Mouse (Mus musculus) midbrain, embryonic 11.5 days (tissue): ENCODE data around the gene Pilra. TPM values are rescaled to one million over a fixed set of nuclear protein-coding genes. Genes with fewer than 3 reads are reported as not detected.
A peak's percentile ranks its signal among the peaks of the same experiment; 100 is the strongest.

ENCODE experiments used
- ATAC-seq: fragments of 200-750 bp; cut with Nextera tagmentation; 2 replicates; pipeline ENCODE4 v1.8.0; 2017; ENCODE audit warnings: moderate TSS enrichment, moderate library complexity; ENCODE audit not compliant: low FRiP score
- DNase-seq: peaks from one replicate; pipeline ENCODE4 v3.0.0; 2015; ENCODE audit warnings: low spot score; ENCODE audit errors: missing footprints
- H3K27ac ChIP-seq: fragments of 300-500 bp; sonication (generic); 2 replicates; pipeline ENCODE4 v1.5.1; 2014; ENCODE audit warnings: low read depth, low read length
- H3K27me3 ChIP-seq: fragments of 300-500 bp; sonication (generic); 2 replicates; pipeline ENCODE4 v1.6.1; 2014; ENCODE audit warnings: mild to moderate bottlenecking, low read length, moderate library complexity, mixed read lengths; ENCODE audit not compliant: control insufficient read depth, insufficient read depth
- H3K36me3 ChIP-seq: fragments of 300-500 bp; sonication (generic); 2 replicates; pipeline ENCODE4 v1.6.1; 2014; ENCODE audit warnings: mild to moderate bottlenecking, low read length, moderate library complexity, mixed read lengths; ENCODE audit not compliant: control insufficient read depth, insufficient read depth
- H3K4me1 ChIP-seq: fragments of 300-500 bp; sonication (generic); 2 replicates; pipeline ENCODE4 v1.6.1; 2014; ENCODE audit warnings: low read length; ENCODE audit not compliant: control insufficient read depth, insufficient read depth
- H3K4me2 ChIP-seq: fragments of 300-500 bp; sonication (generic); 2 replicates; pipeline ENCODE4 v1.6.1; 2014; ENCODE audit warnings: mild to moderate bottlenecking, moderate library complexity
- H3K4me3 ChIP-seq: fragments of 300-500 bp; sonication (generic); 2 replicates; pipeline ENCODE4 v1.5.1; 2014; ENCODE audit warnings: low read depth, low read length
- H3K9ac ChIP-seq: fragments of 300-500 bp; sonication (generic); 2 replicates; pipeline ENCODE4 v1.6.1; 2014; ENCODE audit warnings: low read length
- H3K9me3 ChIP-seq: fragments of 300-500 bp; sonication (generic); 2 replicates; pipeline ENCODE4 v1.6.1; 2016; ENCODE audit warnings: low read length; ENCODE audit not compliant: control insufficient read depth
- WGBS: fragments of 180-500 bp; shearing (Covaris S2); extraction: QIAGEN DNeasy Blood & Tissue Kit; methylation state at CpG from one replicate; pipeline ENCODE4 v1.1.7; 2014; 5-methylcytosine and 5-hydroxymethylcytosine counted together
- polyA plus RNA-seq: library from polyadenylated mRNA; unstranded; fragments of >200 nt; fragmentation: Nextera tagmentation; extraction: Ambion mirVana; gene quantifications from 2 replicates; pipeline ENCODE4 v1.2.1, GENCODE M21; 2014

Gene Pilra
- polyA plus RNA-seq, 1 experiment from 2014 or later: 0.18 TPM

DNA sequence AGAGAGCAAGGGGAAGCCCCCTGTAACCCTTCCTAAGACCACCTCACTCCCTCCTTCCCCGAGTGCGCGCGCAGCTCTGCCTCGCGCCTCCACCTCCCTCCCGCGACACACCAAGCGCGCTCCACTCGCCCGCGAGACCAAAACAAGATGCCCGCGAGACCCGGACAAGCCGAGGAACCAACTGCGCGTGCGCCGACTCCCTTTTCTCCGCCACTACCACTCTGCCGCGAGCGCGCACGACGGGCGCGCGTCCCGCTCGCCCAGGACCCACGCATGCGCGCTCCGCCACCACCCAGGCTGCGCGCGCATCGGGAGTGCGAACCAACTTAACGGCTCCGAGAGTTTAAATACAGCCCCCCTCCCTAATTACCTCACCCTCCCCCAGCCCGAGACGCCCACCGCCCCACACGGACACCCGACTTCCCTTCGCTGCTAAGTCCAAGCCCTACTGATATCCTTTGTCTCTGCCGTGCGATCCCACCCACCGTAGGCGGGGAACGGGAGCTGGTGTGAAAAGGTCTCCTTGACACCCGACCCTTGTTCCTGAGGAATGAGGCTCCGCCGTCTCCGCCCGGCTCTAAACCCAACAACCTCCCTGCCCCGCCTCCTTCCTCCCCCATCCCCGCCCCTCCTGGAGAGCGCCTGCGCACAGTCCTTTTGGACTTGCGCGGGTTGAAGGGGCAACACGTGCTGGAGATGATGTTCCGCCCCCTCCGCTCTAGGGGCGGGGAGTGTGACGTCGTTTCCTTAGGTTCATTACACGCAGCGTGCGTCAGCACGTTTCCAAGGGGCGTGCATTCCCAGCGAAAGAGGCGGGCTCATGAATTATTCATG, 49.8 kb downstream of the Pilra start:
- Histone ChIP-seq H3K27me3 (peaks cover 2% of the 10 kb centered on the region; the same call in 1 of the 2 replicates), H3K9me3 (peaks cover 2% of the 10 kb centered on the region; the same call in 1 of the 2 replicates), H3K36me3 (peaks cover 25% of the 10 kb centered on the region), H3K4me2 (peak overlapping the region; percentile 91), H3K9ac (peak overlapping the region; percentile 95), H3K4me3 (peak overlapping the region; percentile 84), H3K27ac (peak overlapping the region; percentile 97), H3K4me1 (peaks cover 30% of the 10 kb centered on the region)
- peak; percentile 89 for ATAC-seq
- peak; percentile 100 for DNase-seq
- WGBS: under 1% methylated on average over 79 of the region's 79 CpGs

DNA sequence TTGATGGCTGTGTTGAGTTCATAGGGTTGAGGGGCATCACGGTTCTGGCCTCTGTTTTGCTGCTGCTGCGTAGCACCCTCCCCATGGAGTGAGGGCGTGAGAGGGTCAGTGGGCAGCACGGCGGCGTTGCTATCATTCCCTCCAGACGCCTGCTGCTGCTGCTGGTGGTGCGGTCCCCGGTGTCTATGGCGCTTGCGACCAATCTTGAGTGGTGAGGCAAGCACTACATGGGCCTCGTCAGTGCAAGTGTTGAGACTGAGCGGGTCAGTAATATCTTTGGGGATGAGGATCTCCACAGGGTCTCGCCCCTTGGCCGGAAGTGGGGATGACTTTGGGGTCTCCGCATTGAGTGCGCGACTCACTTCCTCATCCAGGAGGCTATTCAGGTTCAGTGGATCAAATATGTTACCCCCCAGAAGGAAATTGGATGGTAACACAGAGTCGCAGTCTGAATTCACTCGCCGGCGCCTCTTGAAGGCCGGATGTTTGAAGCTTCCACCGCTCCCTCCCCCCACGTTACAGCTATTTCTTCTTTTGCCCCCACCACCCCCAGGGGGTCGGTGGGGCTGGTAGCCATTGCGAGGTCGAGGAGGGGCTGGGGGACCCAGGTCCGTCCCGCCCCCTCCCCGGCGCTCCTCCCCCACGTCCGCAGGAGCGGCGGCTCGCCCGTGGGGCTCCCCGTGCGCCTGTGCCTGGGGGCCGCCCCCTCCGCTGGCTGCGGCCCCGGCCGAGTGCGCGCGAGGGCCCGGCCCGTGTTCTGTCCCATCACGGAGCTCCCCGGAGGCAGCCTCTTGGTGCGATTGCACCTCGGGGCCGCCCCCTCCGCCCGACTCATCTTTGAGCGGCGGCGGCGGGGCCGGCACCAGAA, 50.7 kb downstream of the Pilra start:
- ATAC-seq (peak; percentile 25), DNase-seq (peak; percentile 89)
- H3K27ac ChIP-seq: peak overlapping the region; percentile 97
- H3K9me3 ChIP-seq: peaks cover 2% of the 10 kb centered on the region; the same call in 1 of the 2 replicates
- H3K9ac ChIP-seq: peak overlapping the region; percentile 95
- peaks cover 30% of the 10 kb centered on the region for H3K4me1 ChIP-seq
- H3K4me2 ChIP-seq: peak overlapping the region; percentile 91
- 5% methylated on average over 62 of the region's 62 CpGs for WGBS
- peaks cover 2% of the 10 kb centered on the region; the same call in 1 of the 2 replicates for H3K27me3 ChIP-seq
- peaks cover 34% of the 10 kb centered on the region for H3K36me3 ChIP-seq
- H3K4me3 ChIP-seq: peak overlapping the region; percentile 84

DNA sequence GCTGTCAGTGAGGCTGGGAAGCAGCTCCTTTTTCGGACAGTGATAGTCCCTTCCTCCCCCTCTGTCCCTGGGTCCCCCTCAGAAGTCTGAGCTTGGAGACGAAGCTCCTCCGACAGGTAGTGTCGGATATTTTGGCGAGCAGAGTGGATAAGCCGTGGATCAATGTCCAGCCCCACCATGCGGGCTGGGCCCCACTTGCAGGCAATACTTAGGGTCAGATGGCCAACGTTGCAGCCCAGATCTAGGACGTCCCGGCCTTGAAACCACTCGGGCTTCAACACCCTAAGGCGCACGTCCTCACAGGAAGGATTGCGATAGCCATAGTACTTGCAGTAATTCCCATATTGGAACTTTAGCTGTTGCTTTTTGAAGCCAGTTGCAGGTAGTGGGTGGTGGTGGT, 51.5 kb downstream of the Pilra start:
- no peak for ATAC-seq
- H3K4me2 ChIP-seq: peak overlapping the region; percentile 91
- DNase-seq: peak; percentile 81
- H3K9me3 ChIP-seq: peaks cover 2% of the 10 kb centered on the region; the same call in 1 of the 2 replicates
- peak overlapping the region; percentile 84 for H3K4me3 ChIP-seq
- H3K36me3 ChIP-seq: peaks cover 35% of the 10 kb centered on the region
- peaks cover 39% of the 10 kb centered on the region for H3K4me1 ChIP-seq
- WGBS: 91% methylated on average over 14 of the region's 14 CpGs
- H3K27ac ChIP-seq: no peak overlapping the region
- peaks cover 2% of the 10 kb centered on the region; the same call in 1 of the 2 replicates for H3K27me3 ChIP-seq
- H3K9ac ChIP-seq: peak overlapping the region; percentile 95

DNA sequence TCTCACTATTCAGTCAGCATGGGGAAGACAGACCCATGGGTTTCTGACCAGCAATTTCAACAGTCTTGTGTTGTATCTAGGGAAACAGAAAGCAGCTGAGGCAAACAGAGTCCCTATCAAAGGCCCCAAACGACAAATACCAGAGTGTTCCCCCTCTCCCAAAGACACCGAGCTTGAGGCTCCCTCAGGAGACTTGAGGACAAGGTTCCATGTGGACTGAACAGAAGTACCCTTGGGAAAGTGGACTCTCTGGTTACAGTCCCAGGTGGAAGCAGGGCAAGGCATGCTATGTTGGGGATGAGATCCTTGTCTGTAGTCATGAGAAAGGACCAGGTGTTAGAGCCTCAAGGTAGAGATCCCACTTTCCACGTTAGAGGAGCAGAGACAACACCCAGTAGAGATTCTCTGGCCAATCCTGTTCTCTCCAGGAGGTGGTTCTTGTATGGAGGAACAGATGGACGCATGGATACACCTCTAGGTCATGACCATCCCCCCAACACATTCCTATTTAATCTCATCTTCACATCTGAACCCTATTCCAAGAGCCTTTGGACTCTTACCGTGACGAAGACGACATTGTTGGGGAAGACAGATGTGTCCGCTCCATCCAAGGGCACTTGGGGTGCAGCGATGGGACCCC, 52.1 kb downstream of the Pilra start:
- DNase-seq (peak; percentile 59), ATAC-seq (no peak)
- Histone ChIP-seq H3K9me3 (peaks cover 2% of the 10 kb centered on the region; the same call in 1 of the 2 replicates), H3K4me3 (peak overlapping the region; percentile 84), H3K9ac (peak overlapping the region; percentile 95), H3K4me2 (peak overlapping the region; percentile 91), H3K27ac (no peak overlapping the region), H3K27me3 (peaks cover 2% of the 10 kb centered on the region; the same call in 1 of the 2 replicates), H3K4me1 (peaks cover 39% of the 10 kb centered on the region), H3K36me3 (peaks cover 35% of the 10 kb centered on the region)
- 78% methylated on average over 9 of the region's 9 CpGs for WGBS

DNA sequence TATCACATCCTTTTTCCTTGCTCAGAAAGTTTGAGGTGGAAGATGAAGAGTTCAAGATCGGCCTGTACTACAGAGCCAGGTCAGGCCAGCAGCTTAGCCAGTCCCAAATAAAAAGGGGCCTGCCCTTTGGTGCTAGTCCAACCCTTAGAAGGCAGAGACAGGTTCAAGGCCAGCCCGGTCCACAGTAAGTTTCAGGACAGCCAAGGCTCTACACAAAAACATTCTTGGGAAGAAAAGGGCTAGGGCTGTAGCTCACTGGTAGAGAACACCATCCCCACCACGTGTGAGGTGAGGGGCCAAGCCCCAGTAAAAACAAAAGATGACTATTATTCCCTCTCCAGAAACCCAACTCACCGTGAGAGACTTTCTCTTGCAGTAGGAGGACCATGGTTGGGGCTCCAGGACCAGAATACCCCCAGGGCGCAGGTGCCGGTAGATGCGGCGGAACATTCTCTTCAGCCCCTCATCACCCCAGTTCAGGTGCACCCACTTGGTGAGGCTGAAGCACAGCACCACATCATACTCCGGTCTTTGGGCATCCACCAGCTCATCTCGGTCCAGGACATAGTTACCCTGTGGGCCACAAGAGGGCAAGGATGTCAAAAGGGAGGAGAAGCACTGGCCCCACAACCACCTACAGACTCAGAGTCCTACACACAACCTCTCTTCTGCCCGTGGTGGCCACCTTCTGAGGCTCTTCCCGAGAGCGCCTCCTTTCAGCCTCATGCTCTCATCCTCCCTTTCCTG, 53.1 kb downstream of the Pilra start:
- peak; percentile 44 for DNase-seq
- WGBS: 85% methylated on average over 13 of the region's 13 CpGs

DNA sequence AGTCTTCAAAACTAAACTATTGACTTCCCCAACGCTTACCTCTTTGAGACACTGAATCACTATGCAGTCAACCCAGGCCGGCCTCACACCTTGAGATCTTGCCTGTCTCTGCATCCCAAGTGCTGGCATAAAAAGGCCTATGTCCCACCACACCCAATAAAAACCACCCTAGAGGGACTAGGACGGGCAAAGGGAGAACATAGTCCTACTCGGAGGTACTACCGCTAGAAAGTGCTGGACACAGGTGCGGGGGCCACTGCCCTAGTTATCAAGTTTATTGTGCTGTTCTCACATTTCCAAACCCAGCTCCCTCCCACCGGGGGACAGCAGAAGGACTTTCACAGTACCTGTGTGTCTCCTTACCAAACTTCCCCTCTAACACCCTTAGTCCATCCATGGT, 54.4 kb downstream of the Pilra start:
- peaks cover 42% of the 10 kb centered on the region for H3K4me1 ChIP-seq
- no peak overlapping the region for H3K4me2 ChIP-seq
- H3K36me3 ChIP-seq: peaks cover 35% of the 10 kb centered on the region
- no peak for ATAC-seq
- H3K9me3 ChIP-seq: no peaks in the 10 kb centered on the region
- 94% methylated on average over 7 of the region's 7 CpGs for WGBS
- peak; percentile 66 for DNase-seq
- H3K4me3 ChIP-seq: no peak overlapping the region
- H3K9ac ChIP-seq: no peak overlapping the region
- no peak overlapping the region for H3K27ac ChIP-seq
- no peaks in the 10 kb centered on the region for H3K27me3 ChIP-seq

More for the DNA sequence above, 53.1 kb downstream of the Pilra start:
- no peaks in the 10 kb centered on the region for H3K27me3 ChIP-seq
- H3K4me1 ChIP-seq: peaks cover 42% of the 10 kb centered on the region
- H3K9ac ChIP-seq: peak overlapping the region; percentile 95
- H3K9me3 ChIP-seq: no peaks in the 10 kb centered on the region; the same call in 1 of the 2 replicates
- H3K36me3 ChIP-seq: peaks cover 35% of the 10 kb centered on the region
- ATAC-seq: no peak
- peak overlapping the region; percentile 91 for H3K4me2 ChIP-seq
- H3K27ac ChIP-seq: no peak overlapping the region
- peak overlapping the region; percentile 84 for H3K4me3 ChIP-seq

DNA sequence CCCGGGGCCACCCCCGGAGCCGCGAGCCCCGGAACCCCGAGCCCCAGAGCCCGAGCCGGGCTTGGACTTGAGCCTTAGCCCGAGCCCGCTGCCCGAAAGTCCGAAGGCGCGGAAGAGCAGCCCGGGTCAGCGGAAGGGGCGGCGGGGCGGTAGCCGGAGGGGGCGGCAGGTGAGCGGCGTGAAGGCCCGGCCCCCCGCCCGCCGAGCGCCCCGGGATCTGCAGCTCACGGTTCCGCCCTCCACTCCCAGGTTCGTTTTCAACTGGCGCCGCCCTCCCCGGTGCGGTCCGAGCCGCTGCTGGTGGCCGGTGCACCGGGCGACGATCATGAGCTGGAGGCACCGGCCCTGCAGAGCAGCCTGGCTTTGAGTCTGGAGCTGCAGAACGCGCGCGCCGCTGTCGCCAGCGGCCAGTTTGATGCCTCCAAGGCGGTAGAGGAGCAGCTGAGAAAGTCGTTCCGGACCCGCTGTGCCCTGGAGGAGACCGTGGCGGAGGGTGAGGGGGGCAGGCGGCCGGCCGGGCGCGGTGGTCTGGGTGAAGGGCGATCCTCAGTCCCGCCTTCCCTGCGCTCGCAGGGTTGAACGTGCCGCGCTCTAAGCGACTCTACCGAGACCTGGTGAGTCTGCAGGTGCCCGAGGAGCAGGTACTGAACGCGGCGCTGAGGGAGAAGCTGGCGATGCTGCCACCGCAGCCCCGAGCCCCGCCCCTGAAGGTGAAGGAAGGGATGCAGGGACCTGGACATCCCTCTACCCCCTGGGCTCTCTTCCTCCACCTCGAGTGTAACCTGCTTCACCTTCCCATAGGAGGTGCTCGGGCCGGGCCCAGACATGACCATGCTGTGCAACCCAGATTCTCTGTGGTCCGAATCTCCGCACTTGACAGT, 56.8 kb downstream of the Pilra start:
- no peaks in the 10 kb centered on the region for H3K27me3 ChIP-seq
- H3K9me3 ChIP-seq: no peaks in the 10 kb centered on the region
- DNase-seq: peak; percentile 85
- H3K4me3 ChIP-seq: peak overlapping the region; percentile 98
- under 1% methylated on average over 82 of the region's 83 CpGs for WGBS
- H3K9ac ChIP-seq: peak overlapping the region; percentile 96
- H3K4me2 ChIP-seq: peak overlapping the region; percentile 80
- peaks cover 33% of the 10 kb centered on the region for H3K4me1 ChIP-seq
- peak overlapping the region; percentile 80 for H3K27ac ChIP-seq
- ATAC-seq: peak; percentile 47
- peaks cover 30% of the 10 kb centered on the region for H3K36me3 ChIP-seq
